Mouse (Mus musculus): ENCODE results near the gene E130218I03Rik. TPM values are rescaled to one million over a fixed set of nuclear protein-coding genes. Genes with fewer than 3 reads are reported as not detected.

E130218I03Rik gene
- polyA plus RNA-seq, 1 experiment from 2014 or later: 0.65 TPM

DNA sequence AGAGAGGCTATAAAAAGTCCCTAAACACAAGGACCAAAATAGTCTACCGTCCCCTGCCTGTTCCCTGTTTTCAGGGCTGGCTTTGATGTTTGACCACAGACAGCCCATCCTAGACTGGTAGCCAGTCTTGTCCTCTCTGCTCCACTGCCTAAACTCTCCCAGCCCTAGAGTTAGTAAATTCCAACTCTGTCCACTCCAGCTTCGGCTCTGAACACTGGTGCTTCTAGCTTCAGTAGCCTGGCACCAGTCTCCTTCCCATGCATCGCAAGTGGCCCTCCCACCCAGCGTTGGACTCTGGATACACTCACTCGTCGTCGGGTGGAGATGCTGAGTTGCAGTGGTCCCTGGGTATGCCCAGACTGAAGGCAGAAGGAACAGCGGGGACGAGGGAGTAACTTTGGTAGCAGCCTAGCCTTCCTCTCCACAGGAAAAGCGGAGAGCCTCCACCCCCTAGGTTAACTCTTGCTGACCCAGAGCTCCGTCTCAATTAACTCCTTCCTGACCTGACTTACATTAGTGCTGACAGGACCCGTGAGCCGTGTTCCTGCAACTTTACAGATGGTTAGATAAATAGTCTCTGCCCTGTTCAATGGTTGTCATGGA is 10.4 kb downstream of the E130218I03Rik start, which contains the start of gene Grrp1:
Gene Grrp1, minus strand, starts transcription at position 385 of the 603 bp plus-strand sequence.
- peak within 1 kb of the TSS; percentile 33 for H3K9ac ChIP-seq (replicated peaks; ENCODE audit: low read length)
- peak; percentile 62 for DNase-seq (ENCODE audit: low spot score)
- H3K4me2 ChIP-seq (ENCODE audit: low read depth, low read length): peak within 1 kb of the TSS; percentile 95
- H3K9me3 ChIP-seq (replicated peaks; ENCODE audit: control insufficient read depth, low read length): no peaks in the 10 kb centered on the region
- H3K27ac ChIP-seq (replicated peaks; ENCODE audit: low read depth, low read length): no peak within 1 kb of the TSS
- no peak for ATAC-seq (replicated peaks; ENCODE audit: insufficient number of reproducible peaks, low FRiP score, low TSS enrichment, low read depth)
- H3K4me3 ChIP-seq (ENCODE audit: low read depth, low read length): peak within 1 kb of the TSS; percentile 50
- no peaks in the 10 kb centered on the region for H3K36me3 ChIP-seq (replicated peaks; ENCODE audit: control insufficient read depth, insufficient read depth, low read depth, low read length)
- peaks cover 22% of the 10 kb centered on the region for H3K4me1 ChIP-seq (ENCODE audit: control insufficient read depth, insufficient read depth, low read length)
- under 1% methylated on average over 13 of the region's 13 CpGs for WGBS
- peaks cover 31% of the 10 kb centered on the region for H3K27me3 ChIP-seq (ENCODE audit: control insufficient read depth, insufficient read depth, low read length)

DNA sequence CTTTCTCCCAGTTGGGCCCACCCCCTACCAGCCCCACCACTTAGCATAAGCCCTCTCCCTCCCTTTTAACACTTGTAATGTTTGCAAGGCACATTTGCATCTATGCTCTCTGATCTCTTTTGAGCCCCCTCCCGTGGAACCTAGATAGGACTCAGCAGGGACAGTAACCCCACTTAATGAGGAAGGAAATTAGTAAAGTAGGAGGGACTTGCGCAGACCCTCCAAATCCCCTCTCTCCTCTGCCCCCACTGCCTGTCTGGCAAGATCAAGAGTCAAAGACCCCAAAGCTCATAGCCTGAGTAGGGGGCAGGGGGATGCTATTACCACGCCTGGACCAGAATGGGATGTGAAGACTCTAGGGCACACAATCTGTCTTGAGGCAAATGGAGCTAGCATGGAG is 11.4 kb downstream of the E130218I03Rik start:
- H3K9me3 ChIP-seq (replicated peaks; ENCODE audit: control insufficient read depth, low read length): no peaks in the 10 kb centered on the region
- no peak overlapping the region for H3K4me3 ChIP-seq (ENCODE audit: low read depth, low read length)
- ATAC-seq (replicated peaks; ENCODE audit: insufficient number of reproducible peaks, low FRiP score, low TSS enrichment, low read depth) (no peak), DNase-seq (ENCODE audit: low spot score) (no peak)
- H3K27ac ChIP-seq (replicated peaks; ENCODE audit: low read depth, low read length): no peak overlapping the region
- peaks cover 31% of the 10 kb centered on the region for H3K27me3 ChIP-seq (ENCODE audit: control insufficient read depth, insufficient read depth, low read length)
- H3K4me2 ChIP-seq (ENCODE audit: low read depth, low read length): no peak overlapping the region
- H3K4me1 ChIP-seq (ENCODE audit: control insufficient read depth, insufficient read depth, low read length): peaks cover 22% of the 10 kb centered on the region
- 19% methylated on average over 3 of the region's 3 CpGs for WGBS
- no peak overlapping the region for H3K9ac ChIP-seq (replicated peaks; ENCODE audit: low read length)
- H3K36me3 ChIP-seq (replicated peaks; ENCODE audit: control insufficient read depth, insufficient read depth, low read depth, low read length): no peaks in the 10 kb centered on the region

DNA sequence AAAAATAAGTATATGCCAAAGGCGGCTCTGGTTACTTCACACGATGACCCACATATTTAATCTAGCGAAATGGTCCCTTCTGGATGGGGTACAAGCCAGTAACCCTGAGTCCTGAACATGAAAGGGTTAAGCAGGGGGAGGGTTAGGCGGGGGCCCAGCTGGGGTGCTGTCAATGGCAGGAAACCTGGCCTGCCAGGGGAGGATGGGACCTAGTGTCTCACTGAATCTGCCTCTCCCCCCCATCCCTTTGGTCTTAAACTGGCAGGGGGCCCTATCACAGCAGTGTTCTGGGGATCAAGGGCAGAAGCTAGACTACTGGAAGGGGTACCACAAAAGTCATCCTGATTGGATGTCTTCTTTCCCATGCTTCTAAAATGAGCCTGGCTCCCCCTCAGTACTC is 12.4 kb downstream of the E130218I03Rik start:
- peaks cover 24% of the 10 kb centered on the region for H3K27me3 ChIP-seq (ENCODE audit: control insufficient read depth, insufficient read depth, low read length)
- WGBS: 13% methylated on average over 4 of the region's 4 CpGs
- no peak overlapping the region for H3K27ac ChIP-seq (replicated peaks; ENCODE audit: low read depth, low read length)

DNA sequence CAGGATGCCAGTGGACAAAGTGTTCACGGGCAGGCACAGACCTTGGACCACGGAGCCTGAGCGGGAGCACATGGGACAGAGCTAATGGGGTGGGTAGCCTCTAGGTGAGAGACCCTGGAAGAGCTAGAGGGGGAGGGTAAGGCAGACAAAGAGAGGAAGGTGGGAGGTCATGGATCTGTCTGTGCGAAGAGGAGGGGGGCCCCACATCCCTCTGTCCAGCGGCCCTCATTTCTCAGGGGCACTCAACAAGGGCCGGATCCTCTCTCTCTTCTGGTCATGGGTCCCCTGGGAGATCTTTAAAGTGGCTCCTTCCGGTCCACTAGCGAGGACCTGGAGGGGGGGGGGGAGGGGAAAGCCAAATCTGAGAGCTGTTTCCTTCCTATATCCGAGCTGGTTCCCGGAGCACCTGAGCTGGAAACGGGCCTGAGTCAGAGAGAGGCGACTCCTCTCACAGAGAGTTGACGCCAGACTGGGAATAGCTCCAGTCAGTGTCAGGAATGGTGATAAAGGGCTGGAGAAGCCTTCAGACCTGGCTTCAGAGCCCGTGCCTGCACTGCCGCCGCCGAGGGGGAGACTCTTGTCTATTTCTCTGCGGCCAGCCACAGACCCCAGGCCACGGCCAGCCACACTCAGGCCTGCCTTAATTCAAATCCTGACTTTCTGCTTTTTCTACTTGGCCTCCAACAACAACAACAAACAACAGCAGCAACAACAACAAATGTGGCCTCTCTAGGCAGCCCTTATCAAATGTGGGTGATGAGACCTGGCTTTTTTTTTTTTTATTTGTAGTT is 13.1 kb downstream of the E130218I03Rik start:
- DNase-seq (ENCODE audit: low spot score) (peak; percentile 49), ATAC-seq (replicated peaks; ENCODE audit: insufficient number of reproducible peaks, low FRiP score, low TSS enrichment, low read depth) (no peak)
- WGBS: 7% methylated on average over 19 of the region's 19 CpGs
- H3K9me3 ChIP-seq (replicated peaks; ENCODE audit: control insufficient read depth, low read length): no peaks in the 10 kb centered on the region
- H3K4me2 ChIP-seq (ENCODE audit: low read depth, low read length): no peak overlapping the region
- peak overlapping the region; percentile 32 for H3K9ac ChIP-seq (replicated peaks; ENCODE audit: low read length)
- H3K27ac ChIP-seq (replicated peaks; ENCODE audit: low read depth, low read length): peak overlapping the region; percentile 35; the same call in 1 of the 2 replicates
- H3K4me3 ChIP-seq (ENCODE audit: low read depth, low read length): no peak overlapping the region
- no peaks in the 10 kb centered on the region for H3K36me3 ChIP-seq (replicated peaks; ENCODE audit: control insufficient read depth, insufficient read depth, low read depth, low read length)
- peaks cover 22% of the 10 kb centered on the region for H3K4me1 ChIP-seq (ENCODE audit: control insufficient read depth, insufficient read depth, low read length)
- peaks cover 16% of the 10 kb centered on the region for H3K27me3 ChIP-seq (ENCODE audit: control insufficient read depth, insufficient read depth, low read length)

More for the DNA sequence above, 12.4 kb downstream of the E130218I03Rik start:
- no peaks in the 10 kb centered on the region for H3K36me3 ChIP-seq (replicated peaks; ENCODE audit: control insufficient read depth, insufficient read depth, low read depth, low read length)
- no peak overlapping the region for H3K4me2 ChIP-seq (ENCODE audit: low read depth, low read length)
- H3K4me3 ChIP-seq (ENCODE audit: low read depth, low read length): no peak overlapping the region
- H3K9ac ChIP-seq (replicated peaks; ENCODE audit: low read length): peak overlapping the region; percentile 32
- no peaks in the 10 kb centered on the region for H3K9me3 ChIP-seq (replicated peaks; ENCODE audit: control insufficient read depth, low read length)
- peaks cover 22% of the 10 kb centered on the region for H3K4me1 ChIP-seq (ENCODE audit: control insufficient read depth, insufficient read depth, low read length)
- peak; percentile 25 for DNase-seq (ENCODE audit: low spot score)
- no peak for ATAC-seq (replicated peaks; ENCODE audit: insufficient number of reproducible peaks, low FRiP score, low TSS enrichment, low read depth)

DNA sequence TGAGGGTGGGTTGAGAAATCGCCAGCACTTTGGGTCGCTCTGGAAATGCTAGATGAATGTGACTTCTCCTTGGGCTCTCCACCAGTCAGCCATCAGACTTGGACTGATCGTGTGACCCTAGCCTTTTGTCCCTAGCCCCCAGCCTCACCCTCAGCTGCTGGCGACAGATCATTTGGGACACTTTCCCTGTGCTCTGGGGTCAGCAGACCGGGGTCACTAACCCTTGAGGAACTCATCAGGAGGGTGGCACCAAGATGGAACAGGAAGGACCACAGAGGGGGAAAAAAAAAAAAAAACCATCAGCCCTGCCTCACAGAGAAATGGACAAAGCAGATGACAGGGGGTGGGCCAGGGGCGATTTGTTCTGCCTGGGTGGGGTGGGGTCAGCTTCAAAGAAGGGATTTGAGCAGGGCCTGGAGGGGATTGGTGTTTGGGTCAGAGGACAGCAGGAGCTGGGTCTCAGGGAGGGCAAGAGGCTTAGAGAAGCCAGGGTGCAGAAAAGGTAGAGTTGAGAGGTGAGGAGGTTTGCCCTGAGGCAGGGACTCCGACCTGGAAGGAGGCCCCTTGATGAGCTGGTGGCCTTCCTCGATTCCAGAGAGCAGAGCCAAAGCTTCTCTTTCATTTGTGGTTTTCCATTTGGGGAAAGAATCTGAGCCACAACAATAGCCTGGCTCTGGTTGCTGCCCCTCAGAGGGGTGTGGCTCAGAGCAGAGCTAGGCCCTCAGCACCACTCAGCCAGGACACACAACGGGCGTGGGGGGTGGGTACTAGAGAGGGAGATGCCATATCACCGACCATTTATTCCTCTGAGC is 13.9 kb downstream of the E130218I03Rik start:
- no peaks in the 10 kb centered on the region for H3K9me3 ChIP-seq (replicated peaks; ENCODE audit: control insufficient read depth, low read length)
- no peak overlapping the region; the same call in 1 of the 2 replicates for H3K9ac ChIP-seq (replicated peaks; ENCODE audit: low read length)
- H3K4me2 ChIP-seq (ENCODE audit: low read depth, low read length): no peak overlapping the region
- no peaks in the 10 kb centered on the region for H3K36me3 ChIP-seq (replicated peaks; ENCODE audit: control insufficient read depth, insufficient read depth, low read depth, low read length)
- WGBS: 10% methylated on average over 11 of the region's 11 CpGs
- H3K4me1 ChIP-seq (ENCODE audit: control insufficient read depth, insufficient read depth, low read length): peaks cover 18% of the 10 kb centered on the region
- H3K27ac ChIP-seq (replicated peaks; ENCODE audit: low read depth, low read length): no peak overlapping the region
- no peak for DNase-seq (ENCODE audit: low spot score)
- H3K4me3 ChIP-seq (ENCODE audit: low read depth, low read length): no peak overlapping the region
- no peak for ATAC-seq (replicated peaks; ENCODE audit: insufficient number of reproducible peaks, low FRiP score, low TSS enrichment, low read depth)
- peaks cover 8% of the 10 kb centered on the region for H3K27me3 ChIP-seq (ENCODE audit: control insufficient read depth, insufficient read depth, low read length)

DNA sequence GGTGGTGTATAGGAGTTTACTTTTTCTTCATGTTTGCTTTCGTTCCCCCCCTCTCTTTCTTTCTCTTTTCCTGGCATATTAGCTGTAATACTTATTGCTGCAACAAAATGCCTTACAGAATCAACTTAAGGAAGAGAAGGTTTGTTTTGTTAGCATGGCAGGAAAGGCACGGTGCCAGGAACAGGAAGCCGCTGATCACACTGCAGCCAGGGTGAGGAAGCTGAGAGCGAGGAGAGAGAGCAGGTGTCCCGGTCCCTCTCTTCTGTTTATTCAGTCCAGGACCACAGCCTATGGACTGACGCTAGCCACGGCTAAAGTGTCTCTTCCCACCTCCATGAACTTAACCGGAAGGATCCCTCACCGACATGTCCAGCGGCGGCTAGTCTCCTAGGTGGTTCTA is 14.9 kb downstream of the E130218I03Rik start:
- H3K9me3 ChIP-seq (replicated peaks; ENCODE audit: control insufficient read depth, low read length): no peaks in the 10 kb centered on the region
- no peak overlapping the region for H3K4me3 ChIP-seq (ENCODE audit: low read depth, low read length)
- no peaks in the 10 kb centered on the region; the same call in 1 of the 2 replicates for H3K27me3 ChIP-seq (ENCODE audit: control insufficient read depth, insufficient read depth, low read length)
- ATAC-seq (replicated peaks; ENCODE audit: insufficient number of reproducible peaks, low FRiP score, low TSS enrichment, low read depth) (no peak), DNase-seq (ENCODE audit: low spot score) (no peak)
- H3K9ac ChIP-seq (replicated peaks; ENCODE audit: low read length): no peak overlapping the region
- no peaks in the 10 kb centered on the region for H3K36me3 ChIP-seq (replicated peaks; ENCODE audit: control insufficient read depth, insufficient read depth, low read depth, low read length)
- H3K4me1 ChIP-seq (ENCODE audit: control insufficient read depth, insufficient read depth, low read length): peaks cover 18% of the 10 kb centered on the region
- no peak overlapping the region for H3K4me2 ChIP-seq (ENCODE audit: low read depth, low read length)
- no peak overlapping the region for H3K27ac ChIP-seq (replicated peaks; ENCODE audit: low read depth, low read length)
- 59% methylated on average over 11 of the region's 11 CpGs for WGBS

DNA sequence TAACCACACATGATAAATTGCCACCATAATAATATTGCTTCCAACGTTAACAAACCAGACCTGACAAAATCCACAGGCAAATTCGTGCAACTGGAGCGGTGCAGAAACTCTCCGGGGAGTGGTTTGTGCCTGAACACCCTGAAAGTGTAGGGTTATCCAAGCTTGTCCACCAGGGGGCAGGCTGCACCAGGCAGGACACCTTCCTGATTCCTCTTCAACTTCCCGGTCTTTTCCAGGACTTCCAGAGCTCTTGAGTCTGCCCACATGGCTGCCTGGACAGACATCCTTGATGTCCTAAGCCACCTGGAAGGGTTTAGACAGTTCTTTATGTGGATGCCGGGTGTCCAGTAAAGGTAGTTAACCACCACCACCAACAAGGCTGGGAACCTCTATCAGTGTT is 19.7 kb downstream of the E130218I03Rik start:
- no peak for ATAC-seq (replicated peaks; ENCODE audit: insufficient number of reproducible peaks, low FRiP score, low TSS enrichment, low read depth)
- H3K4me1 ChIP-seq (ENCODE audit: control insufficient read depth, insufficient read depth, low read length): no peaks in the 10 kb centered on the region
- H3K4me2 ChIP-seq (ENCODE audit: low read depth, low read length): no peak overlapping the region
- H3K4me3 ChIP-seq (ENCODE audit: low read depth, low read length): no peak overlapping the region
- H3K9ac ChIP-seq (replicated peaks; ENCODE audit: low read length): no peak overlapping the region
- no peak overlapping the region for H3K27ac ChIP-seq (replicated peaks; ENCODE audit: low read depth, low read length)
- DNase-seq (ENCODE audit: low spot score): peak; percentile 69
- no peaks in the 10 kb centered on the region for H3K9me3 ChIP-seq (replicated peaks; ENCODE audit: control insufficient read depth, low read length)
- no peaks in the 10 kb centered on the region for H3K27me3 ChIP-seq (ENCODE audit: control insufficient read depth, insufficient read depth, low read length)
- 35% methylated on average over 6 of the region's 6 CpGs for WGBS
- no peaks in the 10 kb centered on the region for H3K36me3 ChIP-seq (replicated peaks; ENCODE audit: control insufficient read depth, insufficient read depth, low read depth, low read length)

All from embryonic facial prominence, embryonic 11.5 days (tissue).